Mouse (Mus musculus) kidney, adult 2 months (tissue): Measurements from ENCODE around the gene Cmc4.

ENCODE experiments used
- CTCF ChIP-seq: fragments of 200-500 bp; conservative IDR thresholded peaks from 2 replicates; pipeline ENCODE4 v1.5.1; 2011; ENCODE audit warnings: low read depth, mild to moderate bottlenecking, control low read depth, low read length, moderate library complexity, mixed read lengths; ENCODE audit not compliant: insufficient read depth, insufficient read length
- POLR2A ChIP-seq: fragments of 200-500 bp; IDR thresholded peaks from one replicate; pipeline ENCODE4 v1.6.1; 2011; ENCODE audit warnings: low read depth, low read length, control low read depth

GRCm38 (mm10) chrX:75402668-75403067, 13.7 kb downstream of the Cmc4 start:
- TF ChIP-seq CTCF = no peak
- TF ChIP-seq POLR2A = no peak
